Mouse (Mus musculus) adrenal gland, postnatal 4 days (tissue): Measurements from ENCODE around the gene Msx3. TPM values are rescaled to one million over a fixed set of nuclear protein-coding genes. Genes with fewer than 3 reads are reported as not detected.

Experiments
- DNase-seq, 2 experiments: peaks; one replicate each; pipeline ENCODE4 v3.0.0; 2021 to 2022; ENCODE audit warnings: low spot score in 2 of 2, mixed read lengths in 2 of 2
- total RNA-seq, 2 experiments: library from RNA; stranded (reverse); gene quantifications; 2 replicates each; pipeline ENCODE4 v1.2.3; 2021

Msx3 gene
- total RNA-seq, 2 experiments from 2014 or later = not detected

GRCm38 (mm10) chr7:140057413-140058407 lies 8.8 kb upstream of the Msx3 start:
- no peak for DNase-seq

GRCm38 (mm10) chr7:140054124-140054523 lies 5.2 kb upstream of the Msx3 start:
- DNase-seq = no peak

GRCm38 (mm10) chr7:140049115-140049689 lies 313 bp upstream of the Msx3 start:
- no peak for DNase-seq

- no peak for DNase-seq
These were observed 1.0 kb downstream of the Msx3 start for GRCm38 (mm10) chr7:140047811-140048311.

GRCm38 (mm10) chr7:140045546-140045945 lies 3.3 kb downstream of the Msx3 start:
- DNase-seq = no peak

- no peak for DNase-seq
These were observed 6.2 kb downstream of the Msx3 start for GRCm38 (mm10) chr7:140042728-140043127.

GRCm38 (mm10) chr7:140037171-140037555 lies 11.7 kb downstream of the Msx3 start:
- DNase-seq = no peak

- DNase-seq = peak; percentile 85 to 95
These were observed 12.4 kb downstream of the Msx3 start, which contains the start of the genes Zfp511 and Tubgcp2 for GRCm38 (mm10) chr7:140036281-140037170. TSS of gene Zfp511 (plus strand) at chr7:140036391. TSS of gene Tubgcp2 (minus strand) at chr7:140036669.

- no peak for DNase-seq
These were observed 13.4 kb downstream of the Msx3 start for GRCm38 (mm10) chr7:140035456-140035855.

GRCm38 (mm10) chr7:140033386-140033785 lies 15.5 kb downstream of the Msx3 start:
- no peak for DNase-seq

- no peak for DNase-seq
These were observed 16.5 kb downstream of the Msx3 start for GRCm38 (mm10) chr7:140032366-140032765.

- DNase-seq = no peak
These were observed 17.1 kb downstream of the Msx3 start for GRCm38 (mm10) chr7:140031771-140032170.

GRCm38 (mm10) chr7:140011336-140011735 lies 37.6 kb downstream of the Msx3 start:
- DNase-seq = no peak

- DNase-seq = no peak
These were observed 41.1 kb downstream of the Msx3 start for GRCm38 (mm10) chr7:140007781-140008180.

GRCm38 (mm10) chr7:140006861-140007611 lies 41.9 kb downstream of the Msx3 start:
- no peak for DNase-seq

- DNase-seq = no peak
These were observed 44.2 kb downstream of the Msx3 start for GRCm38 (mm10) chr7:140004666-140005065.

- no peak for DNase-seq
These were observed 47.7 kb downstream of the Msx3 start for GRCm38 (mm10) chr7:140001086-140001740.

- no peak for DNase-seq
These were observed 50.1 kb downstream of the Msx3 start for GRCm38 (mm10) chr7:139998691-139999350.
